Mouse (Mus musculus) gastrocnemius, adult 18-20 months (tissue): ENCODE data around the gene Prelid3b. TPM values are rescaled to one million over a fixed set of nuclear protein-coding genes. Genes with fewer than 3 reads are reported as not detected.

ENCODE experiments used
- DNase-seq: peaks from one replicate; pipeline ENCODE4 v3.0.0; 2021; ENCODE audit warnings: low spot score
- total RNA-seq, 2 experiments: library from RNA; stranded (reverse); gene quantifications; 2 replicates each; pipeline ENCODE4 v1.2.3; 2021

Prelid3b gene
- total RNA-seq, 2 experiments from 2014 or later, result 37.8 to 47.2 TPM

- no peak for DNase-seq
These were observed 43.8 kb downstream of the Prelid3b start for GRCm38 (mm10) chr2:174428996-174429591.

- DNase-seq, result no peak
These were observed 44.6 kb downstream of the Prelid3b start for GRCm38 (mm10) chr2:174428076-174428835.

- DNase-seq, result no peak
These were observed 46.0 kb downstream of the Prelid3b start for GRCm38 (mm10) chr2:174426856-174427255.

GRCm38 (mm10) chr2:174424301-174425085 lies 48.4 kb downstream of the Prelid3b start:
- DNase-seq, result no peak

- no peak for DNase-seq
These were observed 51.8 kb downstream of the Prelid3b start for GRCm38 (mm10) chr2:174421107-174421506.

GRCm38 (mm10) chr2:174415731-174416310 lies 57.1 kb downstream of the Prelid3b start, which contains the start of gene Nelfcd:
Gene Nelfcd (plus strand): TSS chr2:174415804.
- peak; percentile 94 for DNase-seq

Other genes with a start within 250 kb of the Prelid3b start
- 1,000 to 10,000 TPM; 1,321 to 1,349 TPM for gene Gnas, start 188.8 kb downstream of the Prelid3b start, total RNA-seq
- 1 to 10 TPM; 1.9 TPM for gene Gm20721, start 126.4 kb downstream of the Prelid3b start, total RNA-seq
- gene Nelfcd, start 57.3 kb downstream of the Prelid3b start, total RNA-seq, result 10 to 100 TPM; 21.4 to 22.3 TPM
- 10 to 100 TPM; 25.1 to 30.3 TPM for gene Ctsz, start 34.0 kb downstream of the Prelid3b start, total RNA-seq
- under 1 TPM in 1 of 2 experiments, not detected in 1; 0.21 TPM for gene Tubb1, start 22.4 kb downstream of the Prelid3b start, total RNA-seq
- 1,000 to 10,000 TPM; 1,038 to 1,073 TPM for gene Atp5e, start 9.0 kb downstream of the Prelid3b start, total RNA-seq
- gene Zfp831, start 170.5 kb upstream of the Prelid3b start, total RNA-seq, result under 1 TPM; 0.02 TPM